Mouse (Mus musculus): ENCODE results near the gene Hist1h3c.
A peak's percentile ranks its signal among the peaks of the same experiment; 100 is the strongest.

GRCm38 (mm10) chr13:23700786-23701520, 44.4 kb downstream of the Hist1h3c start:
- no peak for TF ChIP-seq POLR2A (IDR thresholded peaks at IDR 0.05; ENCODE audit: control insufficient read depth, low read depth, low read length)
- peak; percentile 30; the same call in 1 of the 2 replicates for TF ChIP-seq CTCF (IDR thresholded peaks at IDR 0.05; ENCODE audit: control insufficient read depth, insufficient read depth, insufficient replicate concordance, low read depth, low read length)

Data from testis, adult 2 months (tissue).